Mouse (Mus musculus) lung, postnatal 0 days (tissue): ENCODE results near the gene Rap1gds1.

Experiments
- CTCF ChIP-seq: IDR thresholded peaks from 2 replicates; pipeline ENCODE4 v1.5.1; 2016; ENCODE audit warnings: antibody characterized with exemption, mild to moderate bottlenecking
- EP300 ChIP-seq: IDR thresholded peaks from 2 replicates; pipeline ENCODE4 v1.6.1; 2016; ENCODE audit warnings: antibody characterized with exemption, mild to moderate bottlenecking, control low read depth

DNA sequence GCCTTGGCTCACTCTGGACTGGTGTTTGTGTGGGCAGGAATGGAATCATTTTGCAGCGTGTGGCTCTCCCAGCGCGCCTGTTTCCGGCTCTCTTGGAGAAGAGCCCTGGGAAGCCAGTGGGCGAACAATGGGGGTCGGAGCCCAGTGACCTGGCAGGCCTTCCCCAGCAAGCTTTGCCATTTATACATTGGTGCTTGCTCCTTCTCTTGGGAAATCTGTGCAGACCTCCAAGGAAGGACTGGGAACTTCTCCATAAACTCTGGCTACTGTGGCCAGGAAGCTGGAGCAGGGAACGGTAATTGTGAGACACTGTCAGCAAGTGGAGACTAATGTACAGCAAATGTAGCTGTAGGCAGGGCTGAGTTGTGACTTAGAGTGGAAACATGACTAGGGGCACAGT is 169.3 kb downstream of the Rap1gds1 start:
- TF ChIP-seq CTCF (no peak), EP300 (no peak)
